Mouse (Mus musculus): Measurements from ENCODE around the gene Sh2d4b. TPM values are rescaled to one million over a fixed set of nuclear protein-coding genes. Genes with fewer than 3 reads are reported as not detected.

Sh2d4b gene
- total RNA-seq, 2 experiments from 2014 or later: 0.91 to 1.7 TPM

- no peak for DNase-seq (ENCODE audit: low spot score in 2 of 2)
Measured at GRCm38 (mm10) chr14:40906770-40907169, 13.7 kb upstream of the Sh2d4b start.

- DNase-seq (ENCODE audit: low spot score in 2 of 2): no peak
Measured at GRCm38 (mm10) chr14:40905813-40906212, 12.7 kb upstream of the Sh2d4b start.

- no peak for DNase-seq (ENCODE audit: low spot score in 2 of 2)
Measured at GRCm38 (mm10) chr14:40902307-40903055, 9.4 kb upstream of the Sh2d4b start.

GRCm38 (mm10) chr14:40900267-40900666 lies 7.2 kb upstream of the Sh2d4b start:
- DNase-seq (ENCODE audit: low spot score in 2 of 2): no peak

- no peak for DNase-seq (ENCODE audit: low spot score in 2 of 2)
Measured at GRCm38 (mm10) chr14:40897916-40898315, 4.8 kb upstream of the Sh2d4b start.

GRCm38 (mm10) chr14:40895681-40896080 lies 2.6 kb upstream of the Sh2d4b start:
- DNase-seq (ENCODE audit: low spot score in 2 of 2): no peak

GRCm38 (mm10) chr14:40894576-40895247 lies 1.6 kb upstream of the Sh2d4b start:
- peak; percentile 75 to 88 for DNase-seq (ENCODE audit: low spot score in 2 of 2)

- no peak for DNase-seq (ENCODE audit: low spot score in 2 of 2)
Measured at GRCm38 (mm10) chr14:40893884-40894283, 818 bp upstream of the Sh2d4b start.

- no peak for DNase-seq (ENCODE audit: low spot score in 2 of 2)
Measured at GRCm38 (mm10) chr14:40892326-40892825, 690 bp downstream of the Sh2d4b start.

- no peak for DNase-seq (ENCODE audit: low spot score in 2 of 2)
Measured at GRCm38 (mm10) chr14:40891506-40891905, 1.6 kb downstream of the Sh2d4b start.

GRCm38 (mm10) chr14:40889704-40890103 lies 3.4 kb downstream of the Sh2d4b start:
- DNase-seq (ENCODE audit: low spot score in 2 of 2): no peak

GRCm38 (mm10) chr14:40889181-40889580 lies 3.9 kb downstream of the Sh2d4b start:
- DNase-seq (ENCODE audit: low spot score in 2 of 2): no peak

GRCm38 (mm10) chr14:40886428-40887202 lies 6.5 kb downstream of the Sh2d4b start:
- DNase-seq (ENCODE audit: low spot score in 2 of 2): no peak

GRCm38 (mm10) chr14:40885752-40886151 lies 7.3 kb downstream of the Sh2d4b start:
- DNase-seq (ENCODE audit: low spot score in 2 of 2): no peak

- DNase-seq (ENCODE audit: low spot score in 2 of 2): no peak
Measured at GRCm38 (mm10) chr14:40885225-40885624, 7.8 kb downstream of the Sh2d4b start.

GRCm38 (mm10) chr14:40874565-40874964 lies 18.5 kb downstream of the Sh2d4b start:
- DNase-seq (ENCODE audit: low spot score in 2 of 2): no peak

- no peak for DNase-seq (ENCODE audit: low spot score in 2 of 2)
Measured at GRCm38 (mm10) chr14:40873961-40874360, 19.1 kb downstream of the Sh2d4b start.

- DNase-seq (ENCODE audit: low spot score in 2 of 2): no peak
Measured at GRCm38 (mm10) chr14:40870598-40870997, 22.5 kb downstream of the Sh2d4b start.

- no peak for DNase-seq (ENCODE audit: low spot score in 2 of 2)
Measured at GRCm38 (mm10) chr14:40864811-40865514, 28.1 kb downstream of the Sh2d4b start.

- no peak for DNase-seq (ENCODE audit: low spot score in 2 of 2)
Measured at GRCm38 (mm10) chr14:40863659-40864058, 29.4 kb downstream of the Sh2d4b start.

- DNase-seq (ENCODE audit: low spot score in 2 of 2): no peak
Measured at GRCm38 (mm10) chr14:40863022-40863421, 30.0 kb downstream of the Sh2d4b start.
